Mouse (Mus musculus) embryonic stem cell, embryonic (primary cell): ENCODE data around the gene Scp2.

Source experiments
- CTCF ChIA-PET, 4 experiments: fragments of 300-600 bp in 2 of 4; fragments of 350-600 bp in 2 of 4; sonication (Branson Sonifier 250); formaldehyde crosslinking; loops; one replicate each; lab custom pipeline; 2022; ENCODE audit warnings: inconsistent platforms in 2 of 4; lab: Charles Lee
- POLR2A ChIA-PET, 4 experiments: fragments of 300-600 bp in 2 of 4; fragments of 350-600 bp in 2 of 4; sonication (Branson Sonifier 250); formaldehyde crosslinking; loops; one replicate each; lab custom pipeline; 2022; ENCODE audit warnings: antibody characterized with exemption in 4 of 4, inconsistent platforms in 1 of 4; lab: Charles Lee

Gene Scp2

GRCm38 (mm10) chr4:108124104-108124503 lies 20.7 kb downstream of the Scp2 start:
- POLR2A ChIA-PET = interaction anchor here in 2 of 4 experiments (0.6 to 2.2 kb wide), 3 partner anchors 40 to 863 kb away, joined by 3 to 4 read pairs (median 3); no protein-coding TSS in a partner anchor

GRCm38 (mm10) chr4:108117924-108118876 lies 26.6 kb downstream of the Scp2 start:
- ChIA-PET CTCF (interaction anchor here in 1 of 4 experiments (0.6 to 0.7 kb wide), 3 partner anchors 101 to 1026 kb away, joined by 3 to 19 read pairs (median 3); no protein-coding TSS in a partner anchor), POLR2A (interaction anchor here in 3 of 4 experiments (0.6 to 2.5 kb wide), 12 partner anchors 9 to 232 kb away, joined by 3 to 9 read pairs (median 4); partner anchors contain the start of genes 0610037L13Rik (in 1 of the 3), Coa7 (in 1 of the 3) and Echdc2 (in 1 of the 3))

More at GRCm38 (mm10) chr4:108124104-108124503, 20.7 kb downstream of the Scp2 start:
- CTCF ChIA-PET = interaction anchor here in 1 of 4 experiments (0.5 kb wide), 1 partner anchor 13 kb away, joined by 4 read pairs; no protein-coding TSS in a partner anchor

GRCm38 (mm10) chr4:108117488-108117887 lies 27.3 kb downstream of the Scp2 start:
- CTCF ChIA-PET = interaction anchor here in 1 of 4 experiments (0.6 kb wide), 2 partner anchors 102 to 1020 kb away, joined by 3 read pairs; no protein-coding TSS in a partner anchor
- POLR2A ChIA-PET = interaction anchor here in 2 of 4 experiments (0.9 to 1.7 kb wide), 5 partner anchors 9 to 210 kb away, joined by 3 to 7 read pairs (median 4); partner anchors contain the start of gene Coa7 (in 1 of the 2)

- CTCF ChIA-PET = no interaction called here
- POLR2A ChIA-PET = interaction anchor here in 1 of 4 experiments (0.7 kb wide), 1 partner anchor 522 kb away, joined by 3 read pairs; no protein-coding TSS in a partner anchor
These were observed 28.3 kb downstream of the Scp2 start for GRCm38 (mm10) chr4:108116466-108116865.

- CTCF ChIA-PET = no interaction called here
- POLR2A ChIA-PET = no interaction called here
These were observed 34.1 kb downstream of the Scp2 start for GRCm38 (mm10) chr4:108110706-108111105.

GRCm38 (mm10) chr4:108109728-108110127 lies 35.1 kb downstream of the Scp2 start:
- ChIA-PET POLR2A (interaction anchor here in 1 of 4 experiments (0.6 kb wide), 1 partner anchor 836 kb away, joined by 3 read pairs; no protein-coding TSS in a partner anchor), CTCF (no interaction called here)

GRCm38 (mm10) chr4:108096345-108096744 lies 48.5 kb downstream of the Scp2 start, which contains the start of gene Podn:
Gene Podn, minus strand, starts transcription at chr4:108096445.
- ChIA-PET CTCF (no interaction called here), POLR2A (no interaction called here)

GRCm38 (mm10) chr4:108092741-108093397 lies 51.9 kb downstream of the Scp2 start:
- ChIA-PET POLR2A (interaction anchor here in 2 of 4 experiments (0.7 to 1.4 kb wide), 3 partner anchors 13 to 126 kb away, joined by 3 to 4 read pairs (median 3); no protein-coding TSS in a partner anchor), CTCF (no interaction called here)

GRCm38 (mm10) chr4:108083993-108084392 lies 60.8 kb downstream of the Scp2 start:
- POLR2A ChIA-PET = interaction anchor here in 2 of 4 experiments (1.3 to 2.0 kb wide), 2 partner anchors 13 to 52 kb away, joined by 3 to 9 read pairs; no protein-coding TSS in a partner anchor
- CTCF ChIA-PET = interaction anchor here in 2 of 4 experiments (0.5 to 0.7 kb wide), 2 partner anchors 17 to 133 kb away, joined by 4 to 5 read pairs; no protein-coding TSS in a partner anchor

GRCm38 (mm10) chr4:108083032-108083735 lies 61.6 kb downstream of the Scp2 start:
- CTCF ChIA-PET = interaction anchor here in 2 of 4 experiments (0.5 to 0.6 kb wide), 2 partner anchors 134 to 828 kb away, joined by 3 to 5 read pairs; no protein-coding TSS in a partner anchor
- POLR2A ChIA-PET = interaction anchor here in 2 of 4 experiments (0.6 to 2.0 kb wide), 5 partner anchors 12 to 81 kb away, joined by 3 to 9 read pairs (median 3); no protein-coding TSS in a partner anchor

- CTCF ChIA-PET = interaction anchor here in 1 of 4 experiments (0.6 kb wide), 1 partner anchor 829 kb away, joined by 3 read pairs; no protein-coding TSS in a partner anchor
- POLR2A ChIA-PET = interaction anchor here in 3 of 4 experiments (0.6 to 2.0 kb wide), 4 partner anchors 11 to 322 kb away, joined by 3 to 9 read pairs (median 4); no protein-coding TSS in a partner anchor
These were observed 62.4 kb downstream of the Scp2 start for GRCm38 (mm10) chr4:108082401-108082806.

GRCm38 (mm10) chr4:108080876-108081275 lies 63.9 kb downstream of the Scp2 start:
- CTCF ChIA-PET = interaction anchor here in 1 of 4 experiments (0.6 kb wide), 1 partner anchor 85 kb away, joined by 14 read pairs; no protein-coding TSS in a partner anchor
- POLR2A ChIA-PET = interaction anchor here in 3 of 4 experiments (0.6 to 1.1 kb wide), 8 partner anchors 10 to 1332 kb away, joined by 3 to 5 read pairs (median 3); no protein-coding TSS in a partner anchor

GRCm38 (mm10) chr4:108079762-108080161 lies 65.0 kb downstream of the Scp2 start:
- ChIA-PET CTCF (interaction anchor here in 1 of 4 experiments (0.7 to 1.2 kb wide), 2 partner anchors 54 to 64 kb away, joined by 3 to 4 read pairs; no protein-coding TSS in a partner anchor), POLR2A (interaction anchor here in 3 of 4 experiments (0.6 to 2.0 kb wide), 20 partner anchors 9 to 304 kb away, joined by 3 to 9 read pairs (median 4); partner anchors contain the start of genes 0610037L13Rik (in 1 of the 3) and Cpt2 (in 1 of the 3))

GRCm38 (mm10) chr4:108079191-108079590 lies 65.6 kb downstream of the Scp2 start:
- POLR2A ChIA-PET = interaction anchor here (0.6 to 2.0 kb wide), 21 partner anchors 8 to 826 kb away, joined by 3 to 9 read pairs (median 4); partner anchors contain the start of genes 0610037L13Rik (in 1 of the 4) and Cpt2 (in 1 of the 4)
- CTCF ChIA-PET = interaction anchor here in 1 of 4 experiments (0.6 to 1.2 kb wide), 2 partner anchors 64 to 276 kb away, joined by 3 to 4 read pairs; no protein-coding TSS in a partner anchor

- ChIA-PET POLR2A (interaction anchor here in 2 of 4 experiments (0.5 to 2.0 kb wide), 7 partner anchors 17 to 188 kb away, joined by 3 to 6 read pairs (median 4); partner anchors contain the start of gene 0610037L13Rik (in 1 of the 2)), CTCF (interaction anchor here in 1 of 4 experiments (0.6 kb wide), 1 partner anchor 1548 kb away, joined by 3 read pairs; no protein-coding TSS in a partner anchor)
These were observed 67.4 kb downstream of the Scp2 start for GRCm38 (mm10) chr4:108077224-108077955.
